Mouse (Mus musculus) left cerebral cortex, adult 18-20 months (tissue): ENCODE data around the gene Lrrc18. TPM values are rescaled to one million over a fixed set of nuclear protein-coding genes. Genes with fewer than 3 reads are reported as not detected.

Experiments
- DNase-seq, 2 experiments: peaks; one replicate each; pipeline ENCODE4 v3.0.0; 2021 to 2022; ENCODE audit warnings: low spot score in 2 of 2, mixed read lengths in 1 of 2
- total RNA-seq, 2 experiments: library from RNA; stranded (reverse); gene quantifications; 2 replicates each; pipeline ENCODE4 v1.2.3; 2021

Lrrc18 gene
- total RNA-seq, 2 experiments from 2014 or later = 0.63 to 0.73 TPM

- no peak for DNase-seq
These were observed 54.0 kb downstream of the Lrrc18 start for GRCm38 (mm10) chr14:33045217-33045616.

- no peak for DNase-seq
These were observed 62.3 kb downstream of the Lrrc18 start for GRCm38 (mm10) chr14:33053441-33053840.

- DNase-seq = no peak
These were observed 67.9 kb downstream of the Lrrc18 start for GRCm38 (mm10) chr14:33058881-33059660.

- no peak for DNase-seq
These were observed 71.8 kb downstream of the Lrrc18 start for GRCm38 (mm10) chr14:33062996-33063395.

Other genes with a start within 250 kb of the Lrrc18 start
- gene Tmem273, start 205.4 kb upstream of the Lrrc18 start, total RNA-seq = 1 to 10 TPM in 1 of 2 experiments, under 1 TPM in 1; 0.53 to 1.5 TPM
- not detected for gene Fam170b, start 157.4 kb upstream of the Lrrc18 start, total RNA-seq
- gene Vstm4, start 134.6 kb upstream of the Lrrc18 start, total RNA-seq = 1 to 10 TPM; 3.9 to 4.5 TPM
- 1 to 10 TPM; 1.1 to 2.1 TPM for gene Wdfy4, start 194.1 kb downstream of the Lrrc18 start, total RNA-seq
- gene Arhgap22, start 222.6 kb downstream of the Lrrc18 start, total RNA-seq = 10 to 100 TPM in 1 of 2 experiments, 1 to 10 TPM in 1; 7.5 to 12.0 TPM